Mouse (Mus musculus): ENCODE measurements around the gene Unc93a2. TPM values are rescaled to one million over a fixed set of nuclear protein-coding genes. Genes with fewer than 3 reads are reported as not detected.

Gene Unc93a2
- 0.26 and 0.55 TPM in 2 replicates for polyA plus RNA-seq (2015; fragmentation: Nextera tagmentation; extraction: Ambion mirVana)

DNA sequence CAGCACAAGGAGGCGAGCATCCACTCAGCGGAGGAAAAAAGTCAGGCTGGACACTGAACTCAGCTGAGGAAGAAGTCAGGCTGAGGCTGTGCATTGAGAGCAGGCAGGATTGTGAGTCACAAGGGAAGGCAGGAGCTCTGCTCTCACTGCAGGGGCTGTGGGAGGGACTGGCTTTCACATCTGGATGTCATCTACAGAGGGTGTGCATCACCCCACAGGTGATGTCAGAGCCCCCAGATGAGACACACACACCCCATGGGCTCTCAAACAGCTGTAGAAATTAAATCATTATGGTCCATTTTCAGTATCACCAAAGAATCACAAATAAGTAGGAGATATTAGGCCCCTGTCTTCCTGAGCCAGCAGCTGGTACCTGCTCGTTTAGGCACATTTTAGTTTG, at the start of gene Unc93a2:
TSS of gene Unc93a2 (minus strand) at position 101 of the 400 bp plus-strand sequence.

DNA sequence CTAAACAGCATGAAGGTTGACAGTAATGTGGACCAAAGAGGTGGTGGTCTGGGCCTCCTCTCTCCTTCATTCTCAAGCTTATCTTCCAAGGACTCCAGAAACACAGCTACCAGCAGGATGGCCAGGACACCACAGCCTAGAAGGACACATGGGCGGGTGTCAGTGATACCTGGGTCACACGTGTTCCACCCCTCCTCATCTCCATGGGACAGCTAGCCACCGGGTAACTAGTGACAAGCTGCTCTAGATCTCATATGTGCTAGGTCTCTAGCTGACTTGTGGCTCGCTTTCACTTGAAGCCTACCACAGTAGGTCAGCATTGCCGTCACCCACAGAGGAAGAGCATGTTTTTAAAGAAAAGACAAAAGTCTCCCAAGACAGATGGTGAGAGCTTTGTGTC, 13.4 kb downstream of the Unc93a2 start, which contains the start of gene Gm49630:
TSS of gene Gm49630 (minus strand) at position 101 of the 400 bp plus-strand sequence.

DNA sequence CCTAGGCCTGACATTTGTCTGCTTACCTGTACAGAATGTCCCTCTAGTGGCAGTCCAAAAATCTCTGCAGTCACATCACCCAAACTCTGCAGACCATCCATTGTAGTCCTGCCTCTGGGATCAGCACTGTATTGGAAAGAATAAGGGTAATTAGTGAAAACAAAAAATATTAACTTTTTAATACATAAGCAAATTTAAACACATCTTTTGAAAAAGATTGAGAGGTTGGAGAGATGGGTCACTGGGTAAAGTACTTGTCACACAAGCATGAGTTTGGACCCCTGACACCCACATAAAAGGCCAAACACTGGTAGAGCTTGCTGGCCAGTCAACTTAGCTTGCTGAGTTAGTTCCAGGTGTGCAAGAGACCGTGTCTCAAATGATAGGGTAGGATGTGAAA, 32.7 kb downstream of the Unc93a2 start, which contains the start of gene Ttll2:
TSS of gene Ttll2 (minus strand) at position 101 of the 400 bp plus-strand sequence.

DNA sequence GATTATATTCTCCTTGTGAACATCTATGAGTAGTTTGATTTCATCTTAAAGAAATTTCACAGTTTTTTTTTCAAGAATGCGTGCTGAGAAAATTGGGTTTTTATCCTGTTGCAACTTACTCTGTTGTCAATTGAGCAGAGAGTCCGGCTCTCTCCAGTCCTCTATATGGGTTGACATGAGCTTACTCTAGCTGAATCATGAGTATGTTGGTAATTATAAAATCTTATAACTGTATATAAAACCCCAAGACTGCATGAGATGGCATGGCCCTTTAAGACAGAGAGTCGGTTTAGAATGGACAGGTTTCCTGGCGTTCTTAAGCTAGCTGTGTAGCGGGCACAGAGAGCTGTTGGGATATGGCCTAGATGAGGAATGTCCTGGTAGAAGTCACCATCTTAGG, 60.9 kb downstream of the Unc93a2 start, which contains the start of gene Tcp10a:
TSS of gene Tcp10a (plus strand) at position 301 of the 400 bp plus-strand sequence.

Other genes starting within 250 kb of the Unc93a2 start
- 7.5 and 7.9 TPM in 2 replicates for gene Rps6ka2, start 215.3 kb downstream of the Unc93a2 start, polyA plus RNA-seq (2015; fragmentation: Nextera tagmentation; extraction: Ambion mirVana)
- not detected in 2 replicates for gene Tcp10a, start 60.8 kb downstream of the Unc93a2 start, polyA plus RNA-seq (2015; fragmentation: Nextera tagmentation; extraction: Ambion mirVana)
- gene Ttll2, start 32.8 kb downstream of the Unc93a2 start, polyA plus RNA-seq (2015; fragmentation: Nextera tagmentation; extraction: Ambion mirVana): 0.30 TPM in 1 of 2 replicates, not detected in the other
- not detected in 2 replicates for gene Gm49630, start 13.5 kb downstream of the Unc93a2 start, polyA plus RNA-seq (2015; fragmentation: Nextera tagmentation; extraction: Ambion mirVana)

Measured in adrenal gland, postnatal 0 days (tissue).